Mouse (Mus musculus): ENCODE measurements around the gene Tas2r143.

Gene Tas2r143

DNA sequence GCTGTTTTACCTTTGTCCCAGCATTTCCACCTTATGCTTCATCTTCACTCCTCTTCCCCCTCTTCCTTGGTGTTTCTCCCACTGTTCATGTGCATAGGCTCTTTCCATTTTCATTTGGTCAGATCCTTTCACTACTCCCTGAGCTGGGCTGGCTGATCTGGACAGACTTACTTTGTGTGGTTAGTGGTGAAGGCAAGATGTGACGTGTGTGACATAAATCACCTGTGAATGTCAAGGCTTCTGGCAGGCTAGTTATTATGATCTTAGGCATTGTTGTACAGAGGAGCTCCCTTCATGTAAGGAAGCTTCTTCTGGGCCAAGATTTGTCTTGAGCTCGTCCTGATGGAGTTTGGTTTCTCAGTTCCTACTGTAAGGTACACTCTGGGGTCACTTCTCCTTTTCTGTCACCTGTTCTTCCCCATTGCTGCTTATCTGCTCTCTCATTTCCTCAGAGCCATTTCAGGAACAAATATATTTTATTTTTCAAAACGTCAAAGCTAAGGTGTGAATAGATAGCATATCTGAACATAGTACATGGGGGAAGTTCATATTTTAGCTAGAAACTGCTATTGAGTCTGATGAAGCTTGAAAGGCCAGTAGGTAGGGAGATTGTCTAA lies 2.9 kb upstream of the Tas2r143 start:
- peak in 1 of 2 experiments; percentile 24 for DNase-seq (ENCODE audit: low spot score in 2 of 2)

DNA sequence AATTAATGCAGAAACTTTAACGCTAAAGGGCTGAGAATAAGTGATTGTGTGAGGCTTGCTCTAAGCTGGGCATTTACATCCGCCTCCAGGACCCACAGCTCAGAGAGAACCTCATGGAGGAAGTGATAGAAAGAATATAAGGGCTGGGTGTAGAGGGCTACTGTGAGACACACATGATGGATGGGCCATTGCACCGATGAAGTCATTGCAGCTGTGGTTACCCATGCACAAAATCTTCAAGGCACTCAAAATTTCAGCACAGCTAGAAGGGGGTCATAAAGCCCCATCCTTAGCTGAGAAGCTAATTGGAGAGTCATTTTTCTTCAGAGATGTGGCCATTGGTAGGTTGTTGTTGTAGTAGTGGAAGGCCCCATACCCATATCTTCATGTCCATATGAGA lies 1.8 kb upstream of the Tas2r143 start:
- DNase-seq (ENCODE audit: low spot score in 2 of 2), result peak in 1 of 2 experiments; percentile 16

DNA sequence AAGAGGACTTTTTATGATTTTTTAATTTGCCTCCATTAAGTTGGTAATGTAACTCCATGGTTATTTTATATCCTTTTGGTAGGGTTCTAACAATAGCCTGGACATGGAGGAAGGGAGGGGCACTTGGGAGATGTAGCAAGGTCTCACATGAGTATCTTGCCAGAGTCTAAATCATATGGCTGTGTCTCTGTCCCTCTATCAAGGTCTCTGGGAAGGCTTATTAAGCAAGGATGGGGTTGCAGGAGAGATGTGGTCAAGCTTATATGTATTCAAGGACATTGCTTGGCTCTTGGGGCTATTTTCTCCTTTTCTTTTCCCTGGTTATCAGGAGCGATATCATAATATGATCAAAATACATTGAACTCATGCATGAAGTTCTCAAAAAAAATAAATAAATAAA lies 1.0 kb upstream of the Tas2r143 start:
- DNase-seq (ENCODE audit: low spot score in 2 of 2), result no peak

DNA sequence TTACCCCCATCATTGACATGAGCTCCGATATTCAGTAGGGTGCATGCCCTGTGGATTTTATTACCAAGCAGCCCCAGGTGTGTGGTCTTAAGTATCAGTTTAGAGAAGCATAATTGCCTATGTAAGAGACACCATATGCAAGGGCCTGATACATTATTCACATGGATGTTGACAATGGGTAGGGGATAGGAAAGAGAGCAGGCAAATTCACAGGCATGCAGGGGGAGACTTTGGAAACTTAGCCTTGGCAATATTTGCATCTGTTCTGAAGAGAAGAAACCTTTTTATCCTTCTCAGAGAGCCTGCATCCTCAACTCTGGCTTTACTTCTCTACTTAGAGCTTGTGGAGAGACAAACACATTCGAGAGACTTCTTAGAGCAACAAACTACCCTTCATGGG lies 5.1 kb downstream of the Tas2r143 start, which contains the start of gene Tas2r135:
Gene Tas2r135 (plus strand): TSS at position 301 of the 400 bp plus-strand sequence.
- DNase-seq (ENCODE audit: low spot score in 2 of 2), result no peak

DNA sequence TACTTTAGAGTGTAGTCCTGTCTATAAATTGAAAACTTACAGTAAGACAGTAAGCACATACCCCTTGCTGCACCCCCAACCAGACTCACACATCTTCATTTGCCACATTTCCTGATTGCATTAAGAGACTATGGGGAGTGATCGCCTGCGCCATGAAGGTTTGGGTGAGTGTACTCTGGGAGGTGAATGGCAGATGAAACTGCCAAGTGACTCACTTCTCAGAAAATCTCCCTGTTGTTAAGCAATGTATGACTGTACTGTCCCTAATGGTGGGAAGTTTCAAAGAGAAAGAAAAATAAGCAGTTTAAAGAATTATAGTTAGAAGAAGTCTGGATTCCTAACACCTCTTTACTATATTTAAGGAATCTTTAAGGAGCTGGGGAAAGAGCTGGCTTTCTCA lies 19.4 kb downstream of the Tas2r143 start:
- no peak for DNase-seq (ENCODE audit: low spot score in 2 of 2)

DNA sequence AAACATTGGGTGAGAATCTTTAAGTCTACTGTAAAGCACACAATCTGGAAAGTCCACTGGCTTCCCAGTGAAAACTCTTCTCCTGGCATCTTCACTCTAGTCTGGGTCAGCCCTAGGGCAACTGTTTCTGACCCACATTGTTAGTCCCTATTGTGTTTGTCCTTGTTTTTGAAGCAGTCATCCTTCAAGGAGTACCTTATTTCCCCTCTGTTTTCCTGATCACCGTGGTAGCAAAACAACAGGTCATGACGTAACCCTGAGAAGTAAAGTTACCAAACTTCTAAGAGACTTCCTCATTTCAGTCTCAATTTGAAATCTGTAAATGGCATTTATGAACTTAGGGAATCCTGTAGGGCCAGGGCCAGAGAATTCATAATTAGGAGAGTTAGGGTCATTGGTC lies 21.4 kb downstream of the Tas2r143 start:
- DNase-seq (ENCODE audit: low spot score in 2 of 2), result peak in 1 of 2 experiments; percentile 44

DNA sequence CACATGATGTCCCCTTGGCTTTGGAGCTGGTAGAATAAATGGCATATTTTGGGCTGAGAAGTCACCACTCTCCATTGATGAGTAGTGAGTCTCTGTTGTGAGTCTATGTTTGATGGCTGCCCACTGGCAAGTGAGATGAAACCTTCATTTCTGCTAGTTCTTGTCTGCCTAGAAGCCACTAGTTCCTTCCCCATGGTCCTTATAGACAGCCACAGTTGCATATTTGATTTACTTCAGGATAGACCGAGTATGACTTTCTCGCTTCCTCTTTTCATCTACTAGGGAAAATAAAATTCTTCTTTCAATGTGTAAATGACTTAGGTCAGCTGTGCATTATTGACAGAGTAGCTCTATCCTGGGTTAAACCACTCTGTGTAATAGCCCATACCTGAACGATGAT lies 24.4 kb downstream of the Tas2r143 start:
- DNase-seq (ENCODE audit: low spot score in 2 of 2), result no peak

DNA sequence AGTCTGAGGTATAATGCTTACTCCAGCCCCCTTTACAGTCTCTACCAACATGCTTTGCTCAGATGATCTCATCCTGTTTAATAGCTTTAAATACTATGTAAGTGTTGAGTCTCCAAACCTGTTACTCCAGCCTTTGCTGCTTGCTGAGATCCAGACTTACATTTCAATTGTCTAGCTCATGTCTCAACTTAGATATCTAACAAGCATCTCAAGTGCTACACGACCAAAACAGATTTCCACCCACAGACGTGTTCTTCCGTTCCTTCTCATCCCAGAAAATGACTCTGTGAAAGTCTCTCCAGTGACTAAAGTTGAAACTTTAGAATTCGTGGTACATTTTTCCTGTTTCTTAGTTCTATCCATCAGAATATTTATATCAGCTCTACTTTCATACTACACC lies 26.3 kb downstream of the Tas2r143 start:
- DNase-seq (ENCODE audit: low spot score in 2 of 2), result no peak

DNA sequence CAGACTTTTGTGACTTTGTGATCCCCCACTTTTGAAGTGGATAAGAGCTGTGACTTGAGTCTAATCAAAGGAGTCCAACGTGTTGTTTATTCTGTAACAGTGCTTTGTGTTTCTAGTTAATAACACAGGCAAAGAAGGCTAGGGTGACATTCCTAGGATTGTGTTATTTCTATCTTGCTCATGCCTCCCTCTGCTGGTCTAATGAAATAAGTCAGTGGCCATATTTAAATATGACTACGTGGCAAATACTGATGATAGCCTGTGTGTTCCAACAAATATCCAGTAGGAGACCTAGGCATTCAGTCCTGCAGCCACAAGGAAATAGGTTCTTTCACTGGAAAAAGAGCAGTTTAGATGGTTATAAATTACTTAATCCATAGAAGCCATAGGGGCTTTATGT lies 33.5 kb downstream of the Tas2r143 start:
- no peak for DNase-seq (ENCODE audit: low spot score in 2 of 2)

DNA sequence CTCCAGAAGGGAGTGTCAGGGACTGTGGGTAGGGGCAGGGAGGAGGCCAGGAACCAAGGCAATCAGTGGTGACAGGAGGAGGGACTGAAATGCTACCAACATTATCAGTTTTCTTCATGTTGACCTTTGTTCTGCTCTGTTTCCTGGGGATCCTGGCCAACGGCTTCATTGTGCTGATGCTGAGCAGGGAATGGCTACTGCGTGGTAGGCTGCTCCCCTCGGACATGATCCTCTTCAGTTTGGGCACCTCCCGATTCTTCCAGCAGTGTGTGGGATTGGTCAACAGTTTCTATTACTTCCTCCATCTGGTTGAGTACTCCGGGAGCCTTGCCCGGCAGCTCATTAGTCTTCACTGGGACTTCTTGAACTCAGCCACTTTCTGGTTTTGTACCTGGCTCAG lies 34.4 kb downstream of the Tas2r143 start, which contains the start of gene Tas2r126:
Gene Tas2r126 (plus strand): TSS at position 90 of the 400 bp plus-strand sequence.
- DNase-seq (ENCODE audit: low spot score in 2 of 2), result no peak

DNA sequence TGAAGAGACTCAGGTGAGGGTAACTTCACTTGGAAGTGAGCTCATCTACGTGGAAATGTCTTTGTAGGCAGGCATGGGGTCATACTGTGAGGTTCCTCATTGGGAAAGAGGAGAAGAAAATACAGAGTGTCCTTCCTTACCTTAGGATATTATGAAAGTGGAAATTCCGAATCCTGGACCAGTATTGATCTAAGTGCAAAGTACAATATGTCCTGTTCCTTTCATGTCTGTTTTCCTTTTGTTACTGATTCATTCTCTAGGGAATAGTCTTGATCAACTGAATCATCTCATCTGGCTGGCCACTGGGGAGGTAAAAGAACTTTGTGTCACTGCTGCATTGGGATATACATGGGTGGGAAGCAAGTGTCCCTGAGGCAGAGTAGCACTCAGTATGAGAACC lies 35.5 kb downstream of the Tas2r143 start:
- DNase-seq (ENCODE audit: low spot score in 2 of 2), result no peak

DNA sequence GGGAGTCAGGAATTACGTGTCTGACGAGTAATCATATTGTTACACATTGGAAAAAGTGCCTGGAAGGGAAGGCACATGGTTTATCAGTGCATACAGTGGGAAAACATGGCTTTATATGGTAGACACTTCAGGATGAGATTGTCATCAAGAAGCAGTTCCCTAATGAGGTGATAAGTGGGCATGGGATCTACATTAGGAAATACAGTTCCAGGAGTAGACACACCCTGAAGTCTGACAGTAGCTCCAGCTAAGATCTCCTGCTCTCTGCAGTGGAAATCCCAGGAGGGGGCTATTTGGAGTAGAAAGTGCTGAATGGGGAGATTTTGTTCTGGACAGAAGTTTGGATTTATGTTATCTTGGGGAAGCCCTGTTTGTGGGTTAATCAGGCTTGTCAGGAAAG lies 41.4 kb downstream of the Tas2r143 start:
- no peak for DNase-seq (ENCODE audit: low spot score in 2 of 2)

DNA sequence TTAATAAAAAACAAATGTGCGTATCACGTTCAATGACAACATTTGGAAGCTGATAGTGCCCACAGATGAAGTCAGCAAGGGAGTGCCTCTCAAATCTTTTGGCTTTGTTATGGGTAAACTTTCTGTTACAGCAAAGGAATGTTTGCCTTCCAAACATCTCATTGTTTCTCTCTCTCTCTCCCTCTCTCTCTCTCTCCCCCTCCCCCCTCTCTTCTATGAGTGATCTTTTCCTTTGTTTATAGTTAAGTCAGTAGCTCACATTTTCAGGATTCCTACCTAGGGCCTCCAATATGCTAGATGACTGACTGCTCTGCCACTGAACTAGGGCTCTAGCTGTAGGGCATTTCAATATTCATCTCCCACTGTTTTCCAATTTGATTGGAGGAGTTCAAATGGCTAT lies 44.5 kb downstream of the Tas2r143 start:
- no peak for DNase-seq (ENCODE audit: low spot score in 2 of 2)

DNA sequence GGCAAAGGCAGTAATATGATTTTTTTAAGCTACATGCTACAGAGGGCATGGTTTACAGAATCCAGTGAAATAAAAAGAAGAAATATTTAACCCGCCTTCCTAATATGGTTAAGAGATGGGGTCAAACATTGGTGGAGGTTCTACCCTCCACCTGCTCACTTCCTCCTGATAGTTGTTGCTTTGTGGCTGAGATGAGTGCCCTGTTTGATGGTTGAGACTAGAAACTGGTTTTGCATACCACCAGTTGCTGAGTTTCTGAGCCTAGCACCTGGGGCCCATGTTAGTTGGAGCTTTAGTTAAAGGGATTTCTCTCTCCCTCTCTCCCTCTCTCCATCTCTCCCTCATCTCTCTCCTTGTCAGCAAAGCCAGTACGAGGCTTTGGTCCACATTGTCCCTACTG lies 47.3 kb downstream of the Tas2r143 start:
- DNase-seq (ENCODE audit: low spot score in 2 of 2), result no peak
